Mouse (Mus musculus) liver, adult (tissue): ENCODE results near the gene Cpd.

Source experiments
- GATA4 ChIP-seq: IDR thresholded peaks from 2 replicates; pipeline ENCODE4 v1.6.1; 2014; ENCODE audit warnings: mild to moderate bottlenecking, low read length; ENCODE audit not compliant: insufficient replicate concordance

Cpd gene

GRCm38 (mm10) chr11:76857111-76857510 lies 10.3 kb upstream of the Cpd start:
- no peak for TF ChIP-seq GATA4

GRCm38 (mm10) chr11:76856601-76857000 lies 9.8 kb upstream of the Cpd start:
- TF ChIP-seq GATA4: no peak

DNA sequence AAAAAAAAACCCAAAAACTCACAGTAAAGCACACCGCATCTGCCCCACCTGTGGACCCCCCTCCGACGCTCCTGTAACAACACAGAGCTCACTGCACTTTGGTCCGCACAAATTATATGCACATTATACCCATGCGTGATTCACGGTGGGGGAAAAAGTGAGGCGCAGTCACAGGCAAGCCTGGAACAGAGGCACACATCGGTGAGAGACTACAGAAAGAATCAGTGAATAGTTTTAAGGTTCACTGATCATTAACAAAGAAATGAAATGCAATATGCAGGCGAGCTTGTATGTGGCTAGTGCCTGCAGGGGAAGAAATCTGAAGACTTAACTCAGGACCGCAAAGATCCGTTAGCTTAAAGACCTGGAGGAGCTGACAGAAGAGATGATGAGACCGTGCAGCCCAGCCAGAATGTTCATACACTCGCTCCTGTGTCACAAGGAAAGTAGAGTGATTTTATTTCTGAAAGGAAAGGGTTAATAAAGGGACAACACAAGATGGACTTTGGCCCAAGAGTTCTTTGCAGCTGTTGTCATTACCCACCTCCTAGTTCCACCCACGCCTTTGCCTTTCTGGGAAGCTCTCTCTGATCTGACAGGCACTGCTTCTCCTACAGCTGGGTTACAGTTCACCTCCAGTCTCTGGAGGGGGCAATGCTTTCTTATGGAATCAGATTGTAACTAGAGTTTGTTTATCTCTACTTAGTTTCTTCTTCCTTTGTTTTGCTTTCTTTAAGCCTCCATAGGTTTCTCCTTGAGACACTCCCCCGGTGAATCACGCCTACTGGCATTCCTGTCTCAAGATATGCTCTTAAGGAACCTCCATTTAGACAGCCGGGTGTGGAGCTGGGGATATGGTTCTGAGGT lies 7.9 kb upstream of the Cpd start:
- TF ChIP-seq GATA4: no peak

DNA sequence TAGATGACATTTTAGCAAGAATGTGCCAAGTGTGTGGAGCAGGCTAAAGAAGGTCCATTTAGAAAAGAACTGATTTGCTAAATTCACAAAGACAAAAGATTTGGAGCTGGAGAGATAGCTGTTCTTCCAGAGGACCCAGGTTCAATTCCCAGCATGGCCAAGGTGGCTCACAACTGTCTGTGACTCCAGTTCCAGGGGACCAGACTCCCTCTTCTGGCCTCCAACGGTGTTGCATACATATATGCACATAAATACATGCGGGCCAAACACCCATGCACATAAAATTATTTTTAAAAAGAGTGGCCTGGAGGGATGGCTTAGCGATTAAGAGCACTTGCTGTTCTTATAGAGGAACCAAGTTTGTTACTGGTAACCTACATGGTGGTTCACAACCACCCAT lies 4.7 kb upstream of the Cpd start:
- TF ChIP-seq GATA4: no peak

DNA sequence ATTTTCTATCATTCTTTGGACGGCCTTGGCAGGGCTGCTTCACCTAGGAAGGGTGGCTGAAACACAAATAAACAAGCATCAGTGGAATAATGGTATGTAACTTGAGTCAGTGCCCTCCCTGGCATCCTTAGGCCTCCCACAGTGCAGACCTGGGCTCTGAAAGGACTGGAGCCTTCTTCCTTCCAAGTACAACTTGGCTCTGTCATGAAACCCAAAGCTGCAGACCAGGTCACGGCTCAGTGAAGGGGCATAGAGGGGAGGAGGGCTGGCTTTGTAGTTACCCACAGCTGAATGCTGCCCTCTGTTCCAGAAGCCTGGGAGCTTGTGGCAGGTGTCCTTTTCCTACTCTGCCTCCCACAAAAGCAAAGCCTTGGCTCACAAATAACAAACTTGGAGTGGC lies 2.8 kb upstream of the Cpd start:
- no peak for TF ChIP-seq GATA4

DNA sequence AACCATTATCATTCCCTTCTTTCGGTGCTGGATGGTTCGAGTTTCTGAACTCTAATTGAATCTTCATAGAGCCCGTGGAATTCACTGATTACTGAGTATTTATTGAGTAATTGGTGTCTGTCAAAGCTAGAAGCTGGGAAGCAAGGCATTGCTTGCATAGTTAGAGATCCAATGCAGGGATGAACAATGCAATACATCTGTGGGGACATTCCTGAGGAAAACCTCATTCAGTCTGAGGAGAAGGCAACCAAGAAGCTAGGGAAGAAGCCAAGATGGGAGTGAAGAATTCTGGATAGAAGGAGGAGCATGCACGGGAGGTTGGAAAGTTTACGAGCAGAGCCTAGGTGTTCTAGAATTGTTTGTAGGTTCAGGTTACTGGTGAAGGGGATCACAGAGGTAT lies 1.3 kb upstream of the Cpd start:
- no peak for TF ChIP-seq GATA4

DNA sequence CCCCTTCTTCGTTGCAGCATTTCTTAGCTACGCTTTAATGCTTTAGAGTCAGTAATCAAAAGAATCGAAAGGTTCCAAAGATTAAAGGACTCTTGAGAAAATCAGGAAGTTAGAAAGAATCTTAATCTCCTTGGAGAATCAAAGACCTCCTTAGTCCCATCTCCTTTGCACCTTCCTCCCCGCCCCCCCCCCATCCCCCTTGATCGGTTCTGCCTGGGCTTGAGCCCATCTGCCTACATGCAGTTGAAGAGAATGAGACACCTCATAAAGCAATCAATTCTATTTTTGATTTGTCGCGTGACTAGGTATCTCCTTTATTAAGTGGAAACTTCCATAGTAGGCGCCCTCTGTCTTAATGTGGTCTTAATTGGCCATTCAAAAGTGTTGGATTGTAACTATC lies 536 bp upstream of the Cpd start:
- TF ChIP-seq GATA4: no peak

GRCm38 (mm10) chr11:76846011-76846877 lies 574 bp downstream of the Cpd start:
- no peak for TF ChIP-seq GATA4

GRCm38 (mm10) chr11:76845275-76845980 lies 1.4 kb downstream of the Cpd start:
- no peak for TF ChIP-seq GATA4

GRCm38 (mm10) chr11:76838573-76838972 lies 8.2 kb downstream of the Cpd start:
- TF ChIP-seq GATA4: no peak

DNA sequence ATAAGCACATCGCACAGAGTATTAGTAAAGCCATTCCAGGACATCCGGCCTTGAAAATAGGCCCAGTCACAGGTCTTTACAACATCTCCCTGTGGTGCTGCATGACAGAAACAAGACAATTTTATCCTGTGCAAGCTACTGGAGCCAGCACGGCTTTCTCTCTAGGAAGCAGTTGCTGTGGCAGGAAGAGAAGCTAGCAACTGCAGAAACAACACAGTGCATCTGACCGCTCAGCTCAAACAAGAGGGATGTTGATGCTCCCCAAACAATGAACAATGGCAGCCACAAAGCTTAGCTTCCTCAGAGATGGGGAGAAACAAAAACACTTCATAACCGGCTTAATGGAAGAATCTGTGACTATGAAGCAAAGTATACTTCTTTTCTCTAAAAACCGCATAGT lies 10.5 kb downstream of the Cpd start:
- TF ChIP-seq GATA4: no peak

- no peak for TF ChIP-seq GATA4
Measured at GRCm38 (mm10) chr11:76835868-76836267, 10.9 kb downstream of the Cpd start.

DNA sequence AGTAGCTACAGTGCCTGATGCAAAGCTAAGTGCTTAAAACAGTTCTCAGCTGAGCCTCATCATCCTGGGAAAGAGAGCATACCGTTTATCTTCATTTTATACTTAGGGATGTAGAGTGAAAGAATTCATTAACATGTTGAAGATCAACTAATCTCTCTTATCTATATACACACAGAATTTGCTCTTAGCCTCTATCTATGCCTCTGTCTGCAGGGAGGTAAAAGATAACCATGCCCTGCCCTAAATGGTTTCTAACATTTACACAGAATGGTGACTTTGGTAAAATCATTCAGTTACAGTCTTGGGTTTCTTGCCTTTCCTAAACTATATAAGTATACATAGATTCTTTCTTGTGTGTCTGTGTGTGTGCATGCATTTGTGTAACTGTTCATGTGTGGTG lies 12.2 kb downstream of the Cpd start:
- TF ChIP-seq GATA4: no peak

GRCm38 (mm10) chr11:76824885-76825265 lies 21.9 kb downstream of the Cpd start:
- TF ChIP-seq GATA4: no peak

GRCm38 (mm10) chr11:76824238-76824884 lies 22.5 kb downstream of the Cpd start:
- no peak for TF ChIP-seq GATA4

GRCm38 (mm10) chr11:76823641-76824040 lies 23.2 kb downstream of the Cpd start:
- no peak for TF ChIP-seq GATA4

DNA sequence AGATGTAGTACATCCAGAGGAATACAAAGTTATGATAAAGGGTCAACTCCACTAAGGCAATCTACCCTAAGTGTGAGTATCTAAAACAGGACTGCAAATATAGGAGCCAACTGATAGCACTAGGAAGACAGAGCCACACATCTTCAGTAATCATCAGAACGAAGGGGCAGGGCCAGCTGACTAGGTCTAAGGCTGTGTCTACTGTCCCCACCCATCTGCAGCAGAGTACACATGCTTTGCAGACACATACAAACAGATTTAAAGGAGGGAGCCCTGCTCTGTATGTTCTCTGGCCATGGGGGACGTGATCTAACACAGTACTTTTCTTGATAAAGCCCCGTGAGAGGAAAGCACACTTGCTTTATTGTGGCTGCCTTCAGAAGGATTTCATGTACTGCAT lies 25.5 kb downstream of the Cpd start:
- no peak for TF ChIP-seq GATA4
